Comparison of ENCODE assay signal across 10 mouse cellular contexts in genomic region chr11:72609242-72609641, GRCm38 (mm10). TPM values are rescaled to one million over a fixed set of nuclear protein-coding genes. Genes with fewer than 3 reads are reported as not detected.
A peak's percentile ranks its signal among the peaks of the same experiment; 100 is the strongest.
DNase-seq lines count a peak whose midpoint lies in the region; ATAC-seq and TF ChIP-seq lines count a peak whose summit lies in the region.
"Had no signal": no experiment of that assay in that cellular context is flagged by ENCODE, and none has a peak within 500 bp of the region (broad histone marks: within the 10 kb centered on the region; RNA-seq: fewer than 3 reads in every experiment).

No protein-coding gene starts in this region.

- H3K9me3 ChIP-seq in kidney, embryonic 16.5 days (ENCODE audit: low read length): no peaks in the 10 kb centered on the region
- H3K9me3 ChIP-seq in forebrain, embryonic 11.5 days (ENCODE audit: control insufficient read depth, low read length): no peaks in the 10 kb centered on the region
- no peaks in the 10 kb centered on the region for H3K9me3 ChIP-seq in liver, embryonic 12.5 days (replicated peaks)

- peaks cover 8% of the 10 kb centered on the region for H3K4me1 ChIP-seq in kidney, embryonic 16.5 days (ENCODE audit: insufficient read depth, low read length)
- no peaks in the 10 kb centered on the region for H3K4me1 ChIP-seq in forebrain, embryonic 11.5 days (replicated peaks; ENCODE audit: control insufficient read depth, insufficient read depth, low read length)
- H3K4me1 ChIP-seq in liver, embryonic 12.5 days: peaks cover 30% of the 10 kb centered on the region

- TF ChIP-seq CTCF in gastrocnemius, adult 2 months (IDR thresholded peaks at IDR 0.05): no peak

- H3K9ac ChIP-seq in kidney, embryonic 16.5 days (replicated peaks; ENCODE audit: low read length): 0 out of 2 replicates have a peak overlapping the region, but pooled peaks have one; percentile 41
- H3K9ac ChIP-seq in forebrain, embryonic 11.5 days (ENCODE audit: low read length): no peak overlapping the region
- 0 out of 2 replicates have a peak overlapping the region, but pooled peaks have one; percentile 31 for H3K9ac ChIP-seq in liver, embryonic 12.5 days

- H3K4me3 ChIP-seq in gastrocnemius, adult 2 months: peak overlapping the region; percentile 98
- H3K4me3 ChIP-seq in kidney, embryonic 16.5 days (ENCODE audit: low read length): no peak overlapping the region
- no peak overlapping the region for H3K4me3 ChIP-seq in forebrain, embryonic 11.5 days (ENCODE audit: low read depth, low read length)
- H3K4me3 ChIP-seq in liver, embryonic 12.5 days: no peak overlapping the region

- H3K27ac ChIP-seq in gastrocnemius, adult 2 months: peak overlapping the region; percentile 99
- no peak overlapping the region for H3K27ac ChIP-seq in kidney, embryonic 16.5 days (ENCODE audit: low read length)
- H3K27ac ChIP-seq in forebrain, embryonic 11.5 days (ENCODE audit: low read depth, low read length): no peak overlapping the region
- H3K27ac ChIP-seq in liver, embryonic 12.5 days: no peak overlapping the region

- no peaks in the 10 kb centered on the region for H3K27me3 ChIP-seq in kidney, embryonic 16.5 days (ENCODE audit: insufficient read depth, low read length)
- H3K27me3 ChIP-seq in forebrain, embryonic 11.5 days (ENCODE audit: control insufficient read depth, insufficient read depth, low read length): no peaks in the 10 kb centered on the region
- H3K27me3 ChIP-seq in liver, embryonic 12.5 days (replicated peaks): no peaks in the 10 kb centered on the region

- H3K4me2 ChIP-seq in kidney, embryonic 16.5 days (replicated peaks; ENCODE audit: low read depth, low read length): no peak overlapping the region
- 0 out of 2 replicates have a peak overlapping the region, but pooled peaks have one; percentile 8 for H3K4me2 ChIP-seq in forebrain, embryonic 11.5 days (ENCODE audit: low read depth, low read length, severe bottlenecking)
- peak overlapping the region; percentile 93; the same call in 1 of the 2 replicates for H3K4me2 ChIP-seq in liver, embryonic 12.5 days

- intact Hi-C loops in gastrocnemius, adult 2 months (cut with DNase I): no loop called here

- H3K36me3 ChIP-seq in kidney, embryonic 16.5 days (ENCODE audit: insufficient read depth, low read length): no peaks in the 10 kb centered on the region
- no peaks in the 10 kb centered on the region for H3K36me3 ChIP-seq in forebrain, embryonic 11.5 days (ENCODE audit: control insufficient read depth, insufficient read depth, low read length)
- no peaks in the 10 kb centered on the region for H3K36me3 ChIP-seq in liver, embryonic 12.5 days

- no peak for DNase-seq in gastrocnemius, adult 2 months
- DNase-seq in gastrocnemius, postnatal 10 days: no peak
- DNase-seq in kidney, postnatal 25 days: no peak
- DNase-seq in forebrain, embryonic 11.5 days (ENCODE audit: low spot score): no peak
- no peak for DNase-seq in right cerebral cortex, postnatal 25 days
- DNase-seq in thymus, postnatal 0 days (ENCODE audit: low spot score): no peak
- DNase-seq: B cell, adult 2 months; left cerebral cortex, postnatal 4 days had no signal

- ATAC-seq in kidney, embryonic 16.5 days (ENCODE audit: low FRiP score, low TSS enrichment): no peak
- ATAC-seq in forebrain, embryonic 11.5 days (replicated peaks; ENCODE audit: low FRiP score): no peak
- no peak for ATAC-seq in liver, embryonic 12.5 days

RNA-seq across cellular contexts. Expression of gene Ube2g1, which starts 2.2 kb away (rescaled TPM):
- 10 to 100 TPM; 76.3 to 87.6 TPM for total RNA-seq in gastrocnemius, adult 2 months (2021)
- 10 to 100 TPM; 47.7 to 48.6 TPM for total RNA-seq in gastrocnemius, postnatal 10 days (2021)
- 65.8 and 67.1 TPM in 2 replicates for polyA plus RNA-seq in kidney, embryonic 16.5 days (2015; fragmentation: Nextera tagmentation; extraction: Ambion mirVana)
- 105 and 110 TPM in 2 replicates for polyA plus RNA-seq in forebrain, embryonic 11.5 days (2014; fragmentation: Nextera tagmentation; extraction: Ambion mirVana)
- 36.7 and 37.3 TPM in 2 replicates for polyA plus RNA-seq in liver, embryonic 12.5 days (2016; fragmentation: Nextera tagmentation; extraction: Ambion mirVana)
- 64.1 and 66.6 TPM in 2 replicates for polyA plus RNA-seq in thymus, postnatal 0 days (2015; fragmentation: Nextera tagmentation; extraction: Ambion mirVana)

RNA-seq across cellular contexts. Expression of gene Spns3, which starts 58.9 kb away (rescaled TPM):
- under 1 TPM; 0.06 to 0.18 TPM for total RNA-seq in gastrocnemius, adult 2 months (2021)
- under 1 TPM; 0.21 to 0.63 TPM for total RNA-seq in gastrocnemius, postnatal 10 days (2021)
- polyA plus RNA-seq in kidney, embryonic 16.5 days (2015; fragmentation: Nextera tagmentation; extraction: Ambion mirVana): 0.27 and 0.32 TPM in 2 replicates
- not detected in 2 replicates for polyA plus RNA-seq in forebrain, embryonic 11.5 days (2014; fragmentation: Nextera tagmentation; extraction: Ambion mirVana)
- polyA plus RNA-seq in liver, embryonic 12.5 days (2016; fragmentation: Nextera tagmentation; extraction: Ambion mirVana): 1.8 and 2.0 TPM in 2 replicates
- 6.4 and 7.6 TPM in 2 replicates for polyA plus RNA-seq in thymus, postnatal 0 days (2015; fragmentation: Nextera tagmentation; extraction: Ambion mirVana)
